Mouse (Mus musculus): ENCODE measurements around the gene Eln.

DNA sequence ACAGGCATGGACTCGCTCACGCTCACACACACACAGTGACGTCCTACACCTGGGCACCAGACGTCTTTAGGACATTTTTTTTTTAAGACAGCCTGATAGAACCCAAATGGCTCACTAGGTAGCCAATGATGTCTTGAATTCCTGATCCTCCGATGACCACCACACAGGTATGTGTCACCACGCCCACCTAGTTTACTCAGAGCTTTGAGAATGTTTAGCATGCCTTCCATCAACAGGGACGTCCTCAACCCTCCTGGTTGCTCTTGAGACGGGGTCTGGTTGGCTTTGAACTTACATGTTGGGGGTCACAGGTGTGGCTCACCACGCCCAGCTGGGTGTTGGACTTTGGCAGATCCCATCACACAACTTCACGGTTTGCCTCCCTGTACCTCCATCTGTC lies 922 bp downstream of the Eln start:
- TF ChIP-seq POLR2A (IDR thresholded peaks at IDR 0.05; ENCODE audit: control insufficient read depth, extremely low read depth, insufficient read depth, low read length, poor library complexity) (no peak), CTCF (IDR thresholded peaks at IDR 0.05; ENCODE audit: borderline replicate concordance, control insufficient read depth, extremely low read depth, insufficient read depth, low read length, poor library complexity) (no peak)
